Mouse (Mus musculus): ENCODE measurements around the gene Zfp366. TPM values are rescaled to one million over a fixed set of nuclear protein-coding genes. Genes with fewer than 3 reads are reported as not detected.
A peak's percentile ranks its signal among the peaks of the same experiment; 100 is the strongest.

Gene Zfp366
- polyA plus RNA-seq, 1 experiment from 2014 or later, result 0.87 TPM

DNA sequence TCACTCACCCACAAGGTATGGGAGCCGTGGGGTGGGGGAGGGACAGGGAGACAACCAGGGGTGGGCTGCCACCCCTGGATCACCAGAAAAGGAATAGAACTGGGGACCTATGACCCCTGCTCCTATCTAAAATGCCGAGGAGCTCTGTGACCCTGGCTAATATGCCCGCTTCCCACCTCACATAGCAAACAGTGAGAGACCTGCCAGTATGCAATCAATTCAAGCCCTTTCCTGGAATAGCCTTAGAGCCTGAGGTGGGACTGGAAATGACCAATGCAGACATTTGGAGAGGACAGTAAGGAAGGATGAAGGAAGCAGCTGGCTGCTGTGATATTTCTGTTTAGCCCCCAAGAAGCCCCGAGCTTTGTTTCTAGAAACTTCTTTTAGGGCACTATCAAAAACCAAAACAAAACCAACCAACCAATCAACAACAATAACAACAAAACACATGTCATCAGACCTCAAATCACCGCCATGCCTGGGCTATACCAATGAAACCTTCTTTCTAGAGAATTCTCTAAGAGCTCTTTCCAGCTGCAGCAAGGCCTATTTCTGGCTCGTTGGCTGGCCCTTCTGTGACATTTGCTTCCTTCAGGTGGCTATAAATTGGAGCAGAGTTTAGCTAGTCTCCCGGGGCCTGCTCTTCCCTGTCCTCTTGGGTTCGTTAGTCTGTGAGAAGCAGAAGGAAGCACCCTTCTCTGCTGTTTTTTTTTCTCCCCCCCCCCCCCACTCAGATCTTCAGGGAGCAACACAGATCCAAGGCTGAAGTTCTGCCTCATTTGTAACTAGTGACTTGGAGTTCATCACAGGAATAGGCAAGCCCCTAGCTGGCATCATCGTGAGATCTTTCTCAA lies 45.2 kb downstream of the Zfp366 start:
- 78% methylated on average over 9 of the region's 9 CpGs for WGBS
- H3K4me3 ChIP-seq (replicated peaks), result no peak overlapping the region
- H3K27ac ChIP-seq (replicated peaks), result no peak overlapping the region
- no peaks in the 10 kb centered on the region for H3K9me3 ChIP-seq (replicated peaks)
- no peaks in the 10 kb centered on the region for H3K36me3 ChIP-seq
- H3K4me1 ChIP-seq, result no peaks in the 10 kb centered on the region; the same call in 1 of the 2 replicates
- no peak for ATAC-seq (ENCODE audit: low FRiP score)
- H3K9ac ChIP-seq (replicated peaks), result no peak overlapping the region
- H3K4me2 ChIP-seq, result no peak overlapping the region
- no peaks in the 10 kb centered on the region for H3K27me3 ChIP-seq (replicated peaks)

DNA sequence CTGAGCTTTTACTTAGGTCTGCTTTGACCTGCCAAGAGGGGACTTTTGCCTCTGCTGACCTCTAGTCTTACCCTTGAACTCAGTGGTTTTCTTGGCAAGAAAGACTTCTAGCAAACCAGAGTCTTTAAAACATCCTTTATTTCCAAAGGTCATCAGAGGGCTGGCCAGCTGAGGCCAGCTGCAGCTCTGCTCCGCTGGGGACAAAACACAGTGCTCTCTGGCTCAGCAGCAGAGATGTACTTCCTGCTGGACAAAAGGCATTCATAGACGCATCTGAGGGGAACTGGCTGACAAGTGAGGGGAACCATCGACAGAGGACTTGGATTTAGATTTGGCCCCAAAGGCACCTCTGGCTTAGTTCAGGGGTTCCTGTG lies 45.9 kb downstream of the Zfp366 start:
- Histone ChIP-seq H3K27me3 (replicated peaks) (no peaks in the 10 kb centered on the region), H3K9me3 (replicated peaks) (no peaks in the 10 kb centered on the region), H3K36me3 (no peaks in the 10 kb centered on the region), H3K4me1 (no peaks in the 10 kb centered on the region; the same call in 1 of the 2 replicates), H3K9ac (replicated peaks) (no peak overlapping the region), H3K27ac (replicated peaks) (no peak overlapping the region), H3K4me3 (replicated peaks) (no peak overlapping the region), H3K4me2 (no peak overlapping the region)
- ATAC-seq (ENCODE audit: low FRiP score), result no peak
- 28% methylated on average over 3 of the region's 3 CpGs for WGBS

DNA sequence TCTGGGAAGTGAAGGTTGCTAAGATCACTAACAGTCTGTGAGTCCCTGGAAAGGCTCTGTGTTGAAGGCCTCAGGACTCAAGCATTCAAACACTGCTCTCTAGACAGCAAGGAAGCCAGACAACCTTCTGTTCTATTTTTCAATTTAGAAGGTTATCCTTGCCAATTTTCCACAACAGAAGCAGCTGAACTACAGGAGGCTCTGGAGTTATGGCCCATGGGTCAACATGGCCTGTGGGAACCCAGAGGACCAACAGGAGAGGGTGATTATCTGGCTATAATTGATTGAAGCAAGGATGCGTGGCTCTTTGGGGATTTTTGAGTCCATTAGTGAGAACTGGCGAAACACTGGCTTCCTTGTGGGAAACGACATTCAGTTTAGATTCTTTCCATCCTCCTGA lies 48.7 kb downstream of the Zfp366 start:
- Histone ChIP-seq H3K27me3 (replicated peaks) (no peaks in the 10 kb centered on the region), H3K27ac (replicated peaks) (no peak overlapping the region), H3K36me3 (no peaks in the 10 kb centered on the region), H3K9me3 (replicated peaks) (no peaks in the 10 kb centered on the region), H3K4me3 (replicated peaks) (no peak overlapping the region), H3K4me2 (no peak overlapping the region), H3K9ac (replicated peaks) (no peak overlapping the region), H3K4me1 (peaks cover under 1% of the 10 kb centered on the region; the same call in 1 of the 2 replicates)
- 56% methylated on average over 3 of the region's 3 CpGs for WGBS
- no peak for ATAC-seq (ENCODE audit: low FRiP score)

DNA sequence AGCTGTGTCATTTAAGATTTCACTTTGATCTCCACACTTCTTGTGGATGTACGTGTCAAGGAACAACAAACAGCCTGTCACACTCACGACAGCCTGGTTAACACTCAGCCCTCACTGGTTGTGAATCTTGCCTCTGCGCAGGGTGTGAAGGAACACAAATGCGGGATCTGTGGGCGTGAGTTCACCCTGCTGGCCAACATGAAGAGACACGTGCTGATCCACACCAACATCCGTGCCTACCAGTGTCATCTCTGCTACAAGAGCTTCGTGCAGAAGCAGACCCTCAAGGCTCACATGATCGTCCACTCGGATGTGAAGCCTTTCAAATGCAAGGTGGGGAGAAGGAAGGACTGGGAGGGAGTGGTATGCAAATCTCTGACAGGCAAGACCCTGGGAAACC lies 49.3 kb downstream of the Zfp366 start:
- no peak for ATAC-seq (ENCODE audit: low FRiP score)
- Histone ChIP-seq H3K36me3 (no peaks in the 10 kb centered on the region), H3K4me2 (no peak overlapping the region), H3K27ac (replicated peaks) (no peak overlapping the region), H3K9ac (replicated peaks) (no peak overlapping the region), H3K9me3 (replicated peaks) (no peaks in the 10 kb centered on the region), H3K27me3 (replicated peaks) (no peaks in the 10 kb centered on the region), H3K4me1 (peaks cover 6% of the 10 kb centered on the region), H3K4me3 (replicated peaks) (no peak overlapping the region)
- WGBS, result 84% methylated on average over 10 of the region's 10 CpGs

GRCm38 (mm10) chr13:99235428-99236210 lies 51.0 kb downstream of the Zfp366 start:
- 88% methylated on average over 20 of the region's 20 CpGs for WGBS
- Histone ChIP-seq H3K4me2 (no peak overlapping the region), H3K27ac (replicated peaks) (no peak overlapping the region), H3K27me3 (replicated peaks) (no peaks in the 10 kb centered on the region), H3K36me3 (no peaks in the 10 kb centered on the region), H3K4me3 (replicated peaks) (no peak overlapping the region), H3K9me3 (replicated peaks) (no peaks in the 10 kb centered on the region), H3K9ac (replicated peaks) (no peak overlapping the region), H3K4me1 (peaks cover 14% of the 10 kb centered on the region)
- ATAC-seq (ENCODE audit: low FRiP score), result no peak

DNA sequence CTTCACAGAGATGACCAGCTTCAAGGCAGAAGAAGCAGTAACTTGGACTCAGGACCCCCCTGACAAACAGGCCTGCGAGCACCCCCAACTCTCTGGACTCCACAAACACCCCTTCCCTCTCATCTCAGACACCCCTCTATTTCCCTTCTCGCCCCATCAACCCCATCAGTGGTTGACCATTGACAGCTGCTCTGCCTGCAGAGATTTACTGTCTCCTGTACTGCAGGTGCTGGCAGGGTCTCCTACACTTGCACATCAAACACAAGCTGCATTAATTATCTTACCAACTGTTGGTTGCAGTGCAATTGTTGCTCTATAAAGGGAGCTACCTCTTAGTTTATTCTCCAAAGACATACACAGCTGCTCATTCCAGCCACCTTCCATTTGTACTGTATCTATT lies 51.6 kb downstream of the Zfp366 start:
- ATAC-seq (ENCODE audit: low FRiP score), result no peak
- no peak overlapping the region for H3K9ac ChIP-seq (replicated peaks)
- no peaks in the 10 kb centered on the region for H3K36me3 ChIP-seq
- H3K27me3 ChIP-seq (replicated peaks), result no peaks in the 10 kb centered on the region
- H3K4me3 ChIP-seq (replicated peaks), result no peak overlapping the region
- H3K4me1 ChIP-seq, result peaks cover 14% of the 10 kb centered on the region
- 90% methylated on average over 2 of the region's 2 CpGs for WGBS
- H3K4me2 ChIP-seq, result no peak overlapping the region
- H3K27ac ChIP-seq (replicated peaks), result no peak overlapping the region
- no peaks in the 10 kb centered on the region for H3K9me3 ChIP-seq (replicated peaks)

- Histone ChIP-seq H3K9ac (replicated peaks) (no peak overlapping the region), H3K9me3 (replicated peaks) (no peaks in the 10 kb centered on the region), H3K4me2 (no peak overlapping the region), H3K36me3 (no peaks in the 10 kb centered on the region), H3K27ac (replicated peaks) (no peak overlapping the region), H3K4me3 (replicated peaks) (no peak overlapping the region), H3K4me1 (peaks cover 14% of the 10 kb centered on the region), H3K27me3 (replicated peaks) (no peaks in the 10 kb centered on the region)
- WGBS, result 92% methylated on average over 5 of the region's 5 CpGs
- no peak for ATAC-seq (ENCODE audit: low FRiP score)
These were observed 52.5 kb downstream of the Zfp366 start for GRCm38 (mm10) chr13:99237122-99237521.

GRCm38 (mm10) chr13:99237841-99238216 lies 53.2 kb downstream of the Zfp366 start:
- ATAC-seq (ENCODE audit: low FRiP score), result no peak
- 92% methylated on average over 1 of the region's 1 CpGs for WGBS
- 0 out of 2 replicates have a peak overlapping the region, but pooled peaks have one; percentile 30 for H3K27ac ChIP-seq (replicated peaks)

DNA sequence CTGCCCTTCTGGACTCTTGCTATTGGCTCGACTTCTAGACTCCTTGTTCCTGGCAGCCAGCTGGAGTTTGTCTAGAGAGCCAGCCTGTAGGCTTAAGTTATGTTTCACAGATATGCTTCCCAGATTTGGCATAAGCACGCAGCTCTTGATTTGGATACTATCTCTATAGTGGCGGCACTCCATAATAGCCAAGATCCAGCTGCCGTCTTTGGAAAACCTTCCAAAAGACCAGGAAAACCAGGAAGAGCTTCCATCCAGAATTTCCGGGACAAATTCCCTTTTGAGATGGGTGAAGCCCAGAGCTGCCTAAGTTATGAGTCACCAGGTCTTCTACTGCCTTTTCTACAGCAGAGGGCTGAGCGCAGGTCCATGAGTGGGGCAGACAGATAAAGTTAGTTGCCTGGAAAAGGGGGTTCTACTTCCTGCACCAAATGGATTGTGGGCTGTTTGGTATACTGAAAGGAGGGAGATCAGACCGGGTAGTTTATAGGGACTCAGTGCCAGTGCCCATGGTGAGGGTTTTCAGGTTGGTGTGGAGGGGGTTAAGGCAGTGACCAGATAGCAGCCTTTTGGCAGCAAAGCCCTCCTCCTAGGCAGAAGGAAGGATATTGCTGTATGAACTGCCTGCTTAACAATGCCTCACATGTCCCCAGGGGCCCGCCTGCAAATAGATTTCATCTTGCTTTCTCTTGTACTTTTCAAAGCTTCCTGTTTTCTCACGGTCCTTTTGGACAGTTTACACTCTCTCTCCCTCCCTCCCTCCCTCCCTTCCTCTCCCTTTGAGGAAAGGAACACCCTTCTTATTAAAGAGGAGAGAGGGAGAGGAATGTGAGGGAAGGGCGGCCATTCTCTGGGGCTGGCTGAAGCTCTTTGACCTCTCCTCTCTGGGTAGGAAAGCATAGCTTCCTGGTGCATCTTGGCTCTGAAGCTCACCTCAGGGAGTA lies 53.9 kb downstream of the Zfp366 start:
- Histone ChIP-seq H3K27me3 (replicated peaks) (no peaks in the 10 kb centered on the region), H3K4me2 (no peak overlapping the region), H3K4me3 (replicated peaks) (no peak overlapping the region), H3K27ac (replicated peaks) (peak overlapping the region; percentile 66), H3K4me1 (peaks cover 14% of the 10 kb centered on the region), H3K9me3 (replicated peaks) (no peaks in the 10 kb centered on the region), H3K36me3 (no peaks in the 10 kb centered on the region), H3K9ac (replicated peaks) (no peak overlapping the region)
- 62% methylated on average over 10 of the region's 10 CpGs for WGBS
- no peak for ATAC-seq (ENCODE audit: low FRiP score)

More at GRCm38 (mm10) chr13:99237841-99238216, 53.2 kb downstream of the Zfp366 start:
- no peak overlapping the region for H3K4me3 ChIP-seq (replicated peaks)
- no peaks in the 10 kb centered on the region for H3K36me3 ChIP-seq
- H3K9me3 ChIP-seq (replicated peaks), result no peaks in the 10 kb centered on the region
- no peaks in the 10 kb centered on the region for H3K27me3 ChIP-seq (replicated peaks)
- H3K4me2 ChIP-seq, result no peak overlapping the region
- H3K9ac ChIP-seq (replicated peaks), result no peak overlapping the region
- H3K4me1 ChIP-seq, result peaks cover 14% of the 10 kb centered on the region

DNA sequence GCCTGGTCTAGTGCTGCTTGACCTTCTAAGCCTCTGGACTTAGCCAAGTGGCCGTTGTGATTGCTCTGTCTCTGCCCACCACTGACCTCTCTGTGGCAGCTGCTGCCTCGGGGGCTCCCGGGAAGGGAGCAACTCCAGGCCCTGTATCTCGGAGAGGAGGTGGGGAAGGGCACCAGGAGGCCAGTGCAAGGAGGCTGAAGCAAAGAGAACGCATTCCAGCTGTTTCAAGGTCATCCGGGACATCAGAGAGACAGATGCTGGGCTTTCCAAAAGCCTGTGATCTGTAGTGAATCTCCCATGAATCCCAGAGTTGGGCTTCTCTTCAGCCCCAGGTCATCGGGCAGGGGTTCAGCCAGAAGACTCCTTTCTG lies 54.5 kb downstream of the Zfp366 start:
- H3K27me3 ChIP-seq (replicated peaks), result no peaks in the 10 kb centered on the region
- H3K36me3 ChIP-seq, result no peaks in the 10 kb centered on the region
- H3K27ac ChIP-seq (replicated peaks), result peak overlapping the region; percentile 66
- H3K9ac ChIP-seq (replicated peaks), result no peak overlapping the region
- H3K4me3 ChIP-seq (replicated peaks), result no peak overlapping the region
- 22% methylated on average over 7 of the region's 7 CpGs for WGBS
- H3K4me1 ChIP-seq, result peaks cover 14% of the 10 kb centered on the region
- ATAC-seq (ENCODE audit: low FRiP score), result no peak
- no peak overlapping the region for H3K4me2 ChIP-seq
- H3K9me3 ChIP-seq (replicated peaks), result no peaks in the 10 kb centered on the region

DNA sequence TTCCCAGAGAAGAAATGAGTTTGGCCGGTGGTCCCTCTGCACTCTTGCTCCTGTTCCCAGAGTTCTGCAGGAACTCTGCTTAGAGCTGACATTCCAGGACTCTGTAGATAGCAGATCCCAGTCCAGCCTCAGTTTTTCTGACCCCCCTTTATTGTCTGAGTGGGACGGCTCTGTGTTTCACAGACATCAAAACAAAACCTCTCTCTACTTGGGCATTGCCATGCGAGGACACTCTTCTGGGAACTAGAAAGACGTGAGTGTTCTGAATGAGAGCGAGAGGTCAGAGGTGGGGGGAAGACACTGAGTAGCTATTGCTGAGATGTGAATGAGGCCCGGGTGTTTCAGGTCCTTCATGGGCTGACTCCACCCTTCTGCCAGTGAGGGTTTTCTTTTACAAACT lies 55.1 kb downstream of the Zfp366 start:
- peaks cover 14% of the 10 kb centered on the region for H3K4me1 ChIP-seq
- no peak overlapping the region for H3K4me3 ChIP-seq (replicated peaks)
- no peak for ATAC-seq (ENCODE audit: low FRiP score)
- H3K36me3 ChIP-seq, result no peaks in the 10 kb centered on the region
- no peaks in the 10 kb centered on the region for H3K27me3 ChIP-seq (replicated peaks)
- H3K4me2 ChIP-seq, result no peak overlapping the region
- 21% methylated on average over 6 of the region's 6 CpGs for WGBS
- no peak overlapping the region for H3K9ac ChIP-seq (replicated peaks)
- no peaks in the 10 kb centered on the region for H3K9me3 ChIP-seq (replicated peaks)
- H3K27ac ChIP-seq (replicated peaks), result 0 out of 2 replicates have a peak overlapping the region, but pooled peaks have one; percentile 66
